Mouse (Mus musculus): ENCODE data around the gene Cdk9. TPM values are rescaled to one million over a fixed set of nuclear protein-coding genes. Genes with fewer than 3 reads are reported as not detected.

The Cdk9 gene
- total RNA-seq, 1 experiment from 2014 or later: 67.4 TPM

DNA sequence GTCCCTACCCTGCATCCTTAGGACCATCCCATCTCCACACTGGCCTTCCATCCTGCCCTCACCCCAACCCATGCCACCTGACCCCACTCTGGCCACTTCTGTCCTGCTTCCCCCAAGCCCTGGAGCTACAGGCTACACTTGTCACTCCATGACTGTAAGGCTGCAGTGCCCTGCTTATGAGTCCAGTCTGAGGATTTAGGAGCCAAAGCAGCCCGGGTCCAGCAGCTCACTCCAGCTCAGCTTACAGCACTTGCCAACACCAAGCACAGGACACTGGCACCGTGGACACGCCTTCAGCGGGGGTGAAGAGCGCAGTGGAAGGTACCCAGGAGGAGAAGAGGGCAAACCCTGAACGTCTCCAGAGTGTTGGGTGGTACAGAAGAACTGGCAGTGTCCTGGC is 5.9 kb downstream of the Cdk9 start:
- no peak for DNase-seq

- DNase-seq: no peak
Observed at GRCm38 (mm10) chr2:32705018-32705417, 7.9 kb downstream of the Cdk9 start.

GRCm38 (mm10) chr2:32704021-32704421 is 8.9 kb downstream of the Cdk9 start, which contains the start of gene Fpgs:
Gene Fpgs, minus strand, starts transcription at chr2:32704145.
- DNase-seq: peak; percentile 17

- no peak for DNase-seq
Observed at GRCm38 (mm10) chr2:32703046-32703445, 9.8 kb downstream of the Cdk9 start.

GRCm38 (mm10) chr2:32700966-32701743 is 11.7 kb downstream of the Cdk9 start:
- DNase-seq: peak; percentile 18

DNA sequence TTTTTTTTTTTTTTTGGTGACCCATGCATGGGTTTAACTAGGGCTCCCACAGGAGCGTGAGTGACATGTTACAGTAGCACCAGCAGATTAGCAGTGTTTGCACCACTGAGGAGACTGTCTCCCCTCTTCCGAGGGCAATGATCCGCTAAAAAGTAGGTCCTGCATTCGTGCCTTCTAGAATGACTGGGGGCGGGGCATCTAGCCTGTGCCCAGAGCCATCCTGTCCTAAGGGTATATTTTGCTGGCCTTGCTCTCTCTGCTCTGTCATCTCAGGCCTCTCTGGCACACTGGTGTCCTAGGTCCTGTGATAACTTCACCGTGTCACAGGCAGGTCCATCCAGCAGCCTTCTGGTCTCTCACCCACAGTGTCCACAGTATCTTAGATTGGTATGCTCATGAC is 13.2 kb downstream of the Cdk9 start:
- DNase-seq: no peak

- no peak for DNase-seq
Observed at GRCm38 (mm10) chr2:32694691-32695090, 18.2 kb downstream of the Cdk9 start.

GRCm38 (mm10) chr2:32693823-32694411 is 19.0 kb downstream of the Cdk9 start:
- DNase-seq: peak; percentile 98

DNA sequence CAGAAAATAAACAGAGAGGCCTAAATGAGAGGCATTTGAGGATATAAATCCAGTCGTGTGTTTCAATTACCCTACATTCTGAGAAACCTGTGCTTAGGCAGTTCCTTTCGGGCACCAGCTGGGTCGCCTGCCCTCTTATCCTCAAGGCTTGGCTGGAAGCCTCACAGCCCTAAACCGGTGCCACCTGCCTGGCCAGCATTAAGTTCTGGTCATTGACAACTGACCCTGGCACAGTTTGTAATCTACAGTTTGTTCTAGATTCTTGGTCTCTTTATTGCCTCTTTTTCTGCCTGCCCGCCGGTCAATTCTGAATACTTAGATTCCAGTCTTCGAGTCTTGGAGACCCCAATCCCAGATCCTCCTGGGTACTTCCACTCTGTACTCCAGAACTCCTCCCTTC is 19.6 kb downstream of the Cdk9 start:
- DNase-seq: no peak

GRCm38 (mm10) chr2:32692496-32692895 is 20.4 kb downstream of the Cdk9 start:
- no peak for DNase-seq

- DNase-seq: no peak
Observed at GRCm38 (mm10) chr2:32691041-32691440, 21.8 kb downstream of the Cdk9 start.

GRCm38 (mm10) chr2:32689420-32689819 is 23.5 kb downstream of the Cdk9 start:
- DNase-seq: peak; percentile 96

GRCm38 (mm10) chr2:32687562-32687961 is 25.3 kb downstream of the Cdk9 start:
- no peak for DNase-seq

- DNase-seq: no peak
Observed at GRCm38 (mm10) chr2:32686640-32687039, 26.2 kb downstream of the Cdk9 start.

GRCm38 (mm10) chr2:32685807-32686206 is 27.1 kb downstream of the Cdk9 start:
- DNase-seq: peak; percentile 52

GRCm38 (mm10) chr2:32684681-32685428 is 28.0 kb downstream of the Cdk9 start:
- no peak for DNase-seq

- DNase-seq: no peak
Observed at GRCm38 (mm10) chr2:32683701-32684100, 29.2 kb downstream of the Cdk9 start.

- no peak for DNase-seq
Observed at GRCm38 (mm10) chr2:32682721-32683417, 30.0 kb downstream of the Cdk9 start.

DNA sequence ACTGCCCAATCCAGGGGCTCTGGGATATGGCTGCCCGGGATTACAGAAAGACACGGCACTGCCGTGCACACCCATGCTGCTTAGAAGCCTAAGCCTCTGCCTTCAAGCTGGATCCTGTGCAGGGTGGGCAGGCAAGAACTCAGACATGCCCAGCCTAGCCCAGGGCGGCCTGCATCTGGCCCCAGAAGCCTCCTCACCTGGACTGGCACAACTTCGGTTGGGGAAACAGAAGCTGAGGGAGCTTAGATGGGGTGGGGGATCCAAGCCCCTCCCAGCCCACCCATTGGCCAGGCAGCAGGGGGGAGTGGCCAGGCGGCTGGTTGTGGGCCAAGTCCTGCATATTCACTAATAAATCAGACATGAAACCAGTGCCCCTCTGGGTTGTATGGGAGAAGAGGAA is 31.1 kb downstream of the Cdk9 start:
- DNase-seq: no peak

GRCm38 (mm10) chr2:32680961-32681650 is 31.8 kb downstream of the Cdk9 start:
- no peak for DNase-seq

- peak; percentile 82 for DNase-seq
Observed at GRCm38 (mm10) chr2:32680051-32680451, 32.8 kb downstream of the Cdk9 start.

GRCm38 (mm10) chr2:32677683-32678082 is 35.2 kb downstream of the Cdk9 start:
- no peak for DNase-seq

Data from adrenal gland, postnatal 14 days (tissue).